Mouse (Mus musculus): ENCODE data around the gene D330020A13Rik.

- TF ChIP-seq E2F4 (IDR thresholded peaks at IDR 0.05; ENCODE audit: borderline replicate concordance, low read depth, low read length) (no peak), ZNF384 (IDR thresholded peaks at IDR 0.05; ENCODE audit: low read depth, low read length) (no peak)
Measured at GRCm38 (mm10) chr6:120332351-120332750, 38.2 kb downstream of the D330020A13Rik start.

Measured in MEL (cell line).